Mouse (Mus musculus) heart, embryonic 10.5 days (tissue): ENCODE results near the gene Fam189a2. TPM values are rescaled to one million over a fixed set of nuclear protein-coding genes. Genes with fewer than 3 reads are reported as not detected.
A peak's percentile ranks its signal among the peaks of the same experiment; 100 is the strongest.

Experiments
- DNase-seq: peaks from one replicate; pipeline ENCODE4 v3.0.0-alpha.2; 2017; ENCODE audit warnings: low spot score
- H3K27ac ChIP-seq: fragments of 300-500 bp; sonication (generic); 2 replicates; pipeline ENCODE4 v1.5.1; 2016; ENCODE audit warnings: mild to moderate bottlenecking
- H3K27me3 ChIP-seq: fragments of 300-500 bp; sonication (generic); 2 replicates; pipeline ENCODE4 v1.6.1; 2016; ENCODE audit warnings: mild to moderate bottlenecking; ENCODE audit not compliant: poor library complexity, insufficient read depth, severe bottlenecking
- H3K36me3 ChIP-seq: fragments of 300-500 bp; sonication (generic); 2 replicates; pipeline ENCODE4 v1.6.1; 2016; ENCODE audit warnings: mild to moderate bottlenecking, moderate library complexity
- H3K4me1 ChIP-seq: fragments of 300-500 bp; sonication (generic); 2 replicates; pipeline ENCODE4 v1.6.1; 2016; ENCODE audit warnings: mild to moderate bottlenecking
- H3K4me3 ChIP-seq: fragments of 300-500 bp; sonication (generic); 2 replicates; pipeline ENCODE4 v1.5.1; 2016; ENCODE audit warnings: mild to moderate bottlenecking, moderate library complexity
- H3K9me3 ChIP-seq: fragments of 300-500 bp; sonication (generic); 2 replicates; pipeline ENCODE4 v1.6.1; 2016; ENCODE audit warnings: mild to moderate bottlenecking, moderate library complexity
- WGBS: fragments of 180-500 bp; shearing (Covaris S2); methylation state at CpG from one replicate; pipeline ENCODE4 v1.1.7; 2016; 5-methylcytosine and 5-hydroxymethylcytosine counted together
- polyA plus RNA-seq: library from polyadenylated mRNA; unstranded; fragments of >200 nt; fragmentation: Nextera tagmentation; extraction: Ambion mirVana; gene quantifications from 2 replicates; pipeline ENCODE4 v1.2.1, GENCODE M21; 2016

Gene Fam189a2
- polyA plus RNA-seq, 1 experiment from 2014 or later, result 3.3 TPM

- Histone ChIP-seq H3K4me3 (no peak overlapping the region), H3K27ac (no peak overlapping the region), H3K27me3 (no peaks in the 10 kb centered on the region), H3K36me3 (peaks cover 4% of the 10 kb centered on the region; the same call in 1 of the 2 replicates), H3K4me1 (peaks cover 6% of the 10 kb centered on the region; the same call in 1 of the 2 replicates), H3K9me3 (no peaks in the 10 kb centered on the region)
- no peak for DNase-seq
- 74% methylated on average over 10 of the region's 10 CpGs for WGBS
Observed at GRCm38 (mm10) chr19:23995766-23996399, 34.9 kb downstream of the Fam189a2 start.

- Histone ChIP-seq H3K9me3 (no peaks in the 10 kb centered on the region), H3K36me3 (peaks cover 17% of the 10 kb centered on the region; the same call in 1 of the 2 replicates), H3K27ac (no peak overlapping the region), H3K4me1 (peaks cover 3% of the 10 kb centered on the region; the same call in 1 of the 2 replicates), H3K27me3 (no peaks in the 10 kb centered on the region), H3K4me3 (no peak overlapping the region)
- DNase-seq, result peak; percentile 58
- 81% methylated on average over 4 of the region's 4 CpGs for WGBS
Observed at GRCm38 (mm10) chr19:23988166-23988565, 42.7 kb downstream of the Fam189a2 start.

GRCm38 (mm10) chr19:23987291-23987690 is 43.5 kb downstream of the Fam189a2 start:
- DNase-seq, result peak; percentile 57
- H3K36me3 ChIP-seq, result peaks cover 25% of the 10 kb centered on the region; the same call in 1 of the 2 replicates
- 0 out of 2 replicates have a peak overlapping the region, but pooled peaks have one; percentile 19 for H3K27ac ChIP-seq
- no peak overlapping the region for H3K4me3 ChIP-seq
- 30% methylated on average over 2 of the region's 2 CpGs for WGBS
- H3K9me3 ChIP-seq, result 0 out of 2 replicates have a peak, but pooled peaks cover 2% of the 10 kb centered on the region
- H3K4me1 ChIP-seq, result peaks cover 3% of the 10 kb centered on the region; the same call in 1 of the 2 replicates
- no peaks in the 10 kb centered on the region for H3K27me3 ChIP-seq

GRCm38 (mm10) chr19:23984186-23984585 is 46.6 kb downstream of the Fam189a2 start:
- Histone ChIP-seq H3K4me1 (peaks cover 3% of the 10 kb centered on the region; the same call in 1 of the 2 replicates), H3K4me3 (no peak overlapping the region), H3K36me3 (peaks cover 38% of the 10 kb centered on the region; the same call in 1 of the 2 replicates), H3K27me3 (no peaks in the 10 kb centered on the region), H3K9me3 (0 out of 2 replicates have a peak, but pooled peaks cover 2% of the 10 kb centered on the region), H3K27ac (no peak overlapping the region)
- WGBS, result 50% methylated on average over 6 of the region's 6 CpGs
- DNase-seq, result no peak

- no peaks in the 10 kb centered on the region for H3K27me3 ChIP-seq
- no peak for DNase-seq
- no peak overlapping the region for H3K27ac ChIP-seq
- 0 out of 2 replicates have a peak, but pooled peaks cover 2% of the 10 kb centered on the region for H3K9me3 ChIP-seq
- no peaks in the 10 kb centered on the region for H3K4me1 ChIP-seq
- H3K36me3 ChIP-seq, result peaks cover 59% of the 10 kb centered on the region
- no peak overlapping the region for H3K4me3 ChIP-seq
- 68% methylated on average over 3 of the region's 3 CpGs for WGBS
Observed at GRCm38 (mm10) chr19:23980598-23980997, 50.2 kb downstream of the Fam189a2 start.

GRCm38 (mm10) chr19:23977901-23978443 is 52.8 kb downstream of the Fam189a2 start:
- H3K27ac ChIP-seq, result no peak overlapping the region
- WGBS, result 63% methylated on average over 6 of the region's 6 CpGs

GRCm38 (mm10) chr19:23972881-23973649 is 57.8 kb downstream of the Fam189a2 start:
- Histone ChIP-seq H3K27me3 (no peaks in the 10 kb centered on the region), H3K4me3 (0 out of 2 replicates have a peak overlapping the region, but pooled peaks have one; percentile 9), H3K27ac (peak overlapping the region; percentile 88), H3K36me3 (peaks cover 30% of the 10 kb centered on the region), H3K4me1 (peaks cover 33% of the 10 kb centered on the region), H3K9me3 (no peaks in the 10 kb centered on the region)
- peak; percentile 87 for DNase-seq
- 45% methylated on average over 16 of the region's 16 CpGs for WGBS

More at GRCm38 (mm10) chr19:23977901-23978443, 52.8 kb downstream of the Fam189a2 start:
- H3K27me3 ChIP-seq, result no peaks in the 10 kb centered on the region
- H3K9me3 ChIP-seq, result 0 out of 2 replicates have a peak, but pooled peaks cover 2% of the 10 kb centered on the region
- H3K4me1 ChIP-seq, result peaks cover 11% of the 10 kb centered on the region
- DNase-seq, result peak; percentile 30
- no peak overlapping the region for H3K4me3 ChIP-seq
- peaks cover 54% of the 10 kb centered on the region for H3K36me3 ChIP-seq

- H3K4me1 ChIP-seq, result peaks cover 43% of the 10 kb centered on the region
- H3K4me3 ChIP-seq, result no peak overlapping the region
- peak; percentile 71 for DNase-seq
- H3K27me3 ChIP-seq, result no peaks in the 10 kb centered on the region
- WGBS, result 81% methylated on average over 7 of the region's 7 CpGs
- H3K9me3 ChIP-seq, result no peaks in the 10 kb centered on the region
- H3K36me3 ChIP-seq, result peaks cover 20% of the 10 kb centered on the region
- H3K27ac ChIP-seq, result peak overlapping the region; percentile 32; the same call in 1 of the 2 replicates
Observed at GRCm38 (mm10) chr19:23971391-23971790, 59.4 kb downstream of the Fam189a2 start.

- 0 out of 2 replicates have a peak overlapping the region, but pooled peaks have one; percentile 8 for H3K27ac ChIP-seq
- peak; percentile 45 for DNase-seq
- H3K36me3 ChIP-seq, result peaks cover 11% of the 10 kb centered on the region
- H3K9me3 ChIP-seq, result no peaks in the 10 kb centered on the region
- no peaks in the 10 kb centered on the region for H3K27me3 ChIP-seq
- H3K4me1 ChIP-seq, result peaks cover 43% of the 10 kb centered on the region
- no peak overlapping the region for H3K4me3 ChIP-seq
- WGBS, result 91% methylated on average over 3 of the region's 3 CpGs
Observed at GRCm38 (mm10) chr19:23970374-23970773, 60.4 kb downstream of the Fam189a2 start.

- Histone ChIP-seq H3K36me3 (0 out of 2 replicates have a peak, but pooled peaks cover 2% of the 10 kb centered on the region), H3K9me3 (no peaks in the 10 kb centered on the region), H3K27me3 (no peaks in the 10 kb centered on the region), H3K4me3 (no peak overlapping the region), H3K27ac (peak overlapping the region; percentile 66; the same call in 1 of the 2 replicates), H3K4me1 (peaks cover 52% of the 10 kb centered on the region)
- 81% methylated on average over 2 of the region's 2 CpGs for WGBS
- peak; percentile 41 for DNase-seq
Observed at GRCm38 (mm10) chr19:23968862-23969225, 62.0 kb downstream of the Fam189a2 start.

- Histone ChIP-seq H3K36me3 (0 out of 2 replicates have a peak, but pooled peaks cover 2% of the 10 kb centered on the region), H3K4me1 (peaks cover 46% of the 10 kb centered on the region), H3K27me3 (no peaks in the 10 kb centered on the region), H3K9me3 (no peaks in the 10 kb centered on the region), H3K27ac (peak overlapping the region; percentile 66), H3K4me3 (no peak overlapping the region)
- DNase-seq, result no peak
- WGBS, result 54% methylated on average over 5 of the region's 5 CpGs
Observed at GRCm38 (mm10) chr19:23968125-23968861, 62.5 kb downstream of the Fam189a2 start.

- H3K36me3 ChIP-seq, result 0 out of 2 replicates have a peak, but pooled peaks cover 2% of the 10 kb centered on the region
- WGBS, result 41% methylated on average over 2 of the region's 2 CpGs
- no peaks in the 10 kb centered on the region for H3K27me3 ChIP-seq
- peaks cover 36% of the 10 kb centered on the region for H3K4me1 ChIP-seq
- H3K27ac ChIP-seq, result no peak overlapping the region
- no peak overlapping the region for H3K4me3 ChIP-seq
- DNase-seq, result no peak
- no peaks in the 10 kb centered on the region for H3K9me3 ChIP-seq
Observed at GRCm38 (mm10) chr19:23967156-23967555, 63.7 kb downstream of the Fam189a2 start.
